In the genomic region with DNA sequence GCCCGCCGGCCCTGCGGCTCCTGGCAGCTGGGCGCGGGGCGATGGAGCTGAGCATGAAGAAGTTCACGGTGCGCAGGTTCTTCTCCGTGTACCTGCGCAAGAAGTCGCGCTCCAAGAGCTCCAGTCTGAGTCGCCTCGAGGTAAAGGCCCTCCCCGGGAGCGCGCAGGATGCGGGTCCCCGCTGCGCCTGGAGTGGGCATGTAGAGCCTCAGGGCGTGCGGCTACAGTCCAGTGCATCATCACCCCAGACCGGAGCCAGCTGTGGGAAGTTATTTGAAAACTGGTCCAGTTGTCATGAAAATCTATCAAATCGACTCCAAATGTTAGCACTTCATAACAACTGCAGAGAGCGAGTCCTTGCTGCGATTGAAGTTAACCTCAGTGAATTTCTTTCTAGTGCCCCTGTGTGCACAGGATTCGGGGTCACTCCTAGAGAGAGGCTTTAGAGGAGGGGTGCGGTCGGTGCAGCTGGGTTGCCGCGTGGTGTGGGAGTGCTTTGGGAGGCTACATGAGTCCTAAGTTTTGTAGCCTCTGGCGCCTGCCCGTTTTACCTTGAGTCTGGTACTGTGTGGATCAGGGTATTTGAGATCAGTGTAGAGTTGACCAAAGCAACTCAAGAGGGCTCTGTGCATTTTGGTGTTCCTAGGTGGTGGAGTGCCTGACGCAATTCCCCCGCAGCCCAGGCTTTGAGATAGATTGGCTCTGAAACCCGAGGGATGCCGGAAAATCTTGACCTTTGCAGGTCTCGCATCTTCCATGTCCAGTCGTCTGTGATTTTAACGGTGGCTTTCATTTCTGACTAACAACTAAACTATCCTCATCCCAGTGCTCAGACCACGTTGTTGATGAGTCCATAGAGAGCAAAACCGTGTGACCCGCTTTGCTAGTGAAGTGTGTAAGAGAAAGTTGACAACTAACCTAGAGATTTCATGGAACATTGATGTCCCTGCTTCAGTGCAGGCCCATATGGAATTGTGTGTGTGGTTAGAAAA, we compare ENCODE assay signal across 8 mouse cellular contexts. TPM values are rescaled to one million over a fixed set of nuclear protein-coding genes. Genes with fewer than 3 reads are reported as not detected.
DNase-seq lines count a peak whose midpoint lies in the region; ATAC-seq and TF ChIP-seq lines count a peak whose summit lies in the region.

No protein-coding gene starts in this region.

- H3K4me1 ChIP-seq in erythroblast, embryonic 14.5 days (ENCODE audit: control insufficient read depth), result peaks cover 28% of the 10 kb centered on the region
- no peaks in the 10 kb centered on the region; the same call in 1 of the 2 replicates for H3K4me1 ChIP-seq in cortical plate, adult 2 months (ENCODE audit: control insufficient read depth, insufficient read depth, low read length)
- peaks cover 20% of the 10 kb centered on the region for H3K4me1 ChIP-seq in intestine, embryonic 14.5 days (replicated peaks; ENCODE audit: control insufficient read depth, insufficient read depth, low read length)

- peak overlapping the region; percentile 91 for H3K4me2 ChIP-seq in intestine, embryonic 14.5 days (ENCODE audit: low read length)

- peak overlapping the region; percentile 63 for H3K9ac ChIP-seq in intestine, embryonic 14.5 days (ENCODE audit: low read length)

- ATAC-seq in erythroblast, adult 5-6 weeks (replicated peaks; ENCODE audit: low FRiP score, poor library complexity, severe bottlenecking), result no peak
- ATAC-seq in intestine, embryonic 14.5 days (replicated peaks; ENCODE audit: low FRiP score, low TSS enrichment, low read depth), result peak; percentile 54
- no peak for ATAC-seq in inflammation-experienced regulatory T-cells, adult 6 months

- H3K36me3 ChIP-seq in erythroblast, embryonic 14.5 days (ENCODE audit: control insufficient read depth), result no peaks in the 10 kb centered on the region
- H3K36me3 ChIP-seq in C2C12 (ENCODE audit: control insufficient read depth, insufficient read depth), result no peaks in the 10 kb centered on the region
- H3K36me3 ChIP-seq in intestine, embryonic 14.5 days (ENCODE audit: control insufficient read depth, insufficient read depth, low read length), result no peaks in the 10 kb centered on the region

- WGBS in intestine, embryonic 14.5 days, result 1% methylated on average over 43 of the region's 43 CpGs

- peak; percentile 81 for DNase-seq in intestine, embryonic 14.5 days (ENCODE audit: low spot score)
- peak; percentile 50 for DNase-seq in lung, postnatal 10 days
- DNase-seq in urinary bladder, postnatal 10 days (ENCODE audit: low spot score), result no peak

- H3ac ChIP-seq in C2C12 (ENCODE audit: control insufficient read depth, insufficient read length, low read depth), result peak overlapping the region; percentile 81

- peaks cover 54% of the 10 kb centered on the region for H3K79me2 ChIP-seq in C2C12 (ENCODE audit: control insufficient read depth, insufficient read depth)

- peak overlapping the region; percentile 46; the same call in 1 of the 2 replicates for H3K27ac ChIP-seq in cortical plate, adult 2 months (ENCODE audit: insufficient read depth, low read length)
- peak overlapping the region; percentile 77 for H3K27ac ChIP-seq in intestine, embryonic 14.5 days (ENCODE audit: low read depth)

- peaks cover 42% of the 10 kb centered on the region for H3K79me3 ChIP-seq in C2C12 (ENCODE audit: low read depth)

- peak overlapping the region; percentile 61 for H3K4me3 ChIP-seq in erythroblast, embryonic 14.5 days (replicated peaks)
- peak overlapping the region; percentile 77 for H3K4me3 ChIP-seq in C2C12 (ENCODE audit: insufficient read depth, poor library complexity, severe bottlenecking)
- H3K4me3 ChIP-seq in cortical plate, adult 2 months (ENCODE audit: insufficient read depth, low read length), result peak overlapping the region; percentile 88
- H3K4me3 ChIP-seq in intestine, embryonic 14.5 days (ENCODE audit: low read depth, low read length), result peak overlapping the region; percentile 73

- H3K27me3 ChIP-seq in erythroblast, embryonic 14.5 days (ENCODE audit: control insufficient read depth), result peaks cover 30% of the 10 kb centered on the region
- no peaks in the 10 kb centered on the region for H3K27me3 ChIP-seq in C2C12 (ENCODE audit: control insufficient read depth, insufficient read depth, insufficient read length)
- no peaks in the 10 kb centered on the region for H3K27me3 ChIP-seq in intestine, embryonic 14.5 days (replicated peaks; ENCODE audit: control insufficient read depth, insufficient read depth, low read length)

- no peak for TF ChIP-seq POLR2A in cortical plate, adult 2 months (IDR thresholded peaks at IDR 0.05; ENCODE audit: extremely low read depth, insufficient read depth, low read length)

- H3K9me3 ChIP-seq in erythroblast, embryonic 14.5 days (ENCODE audit: control insufficient read depth, low read length), result no peaks in the 10 kb centered on the region; the same call in 1 of the 2 replicates
- H3K9me3 ChIP-seq in intestine, embryonic 14.5 days (ENCODE audit: control insufficient read depth, low read length), result no peaks in the 10 kb centered on the region

- no peak for TF ChIP-seq CTCF in C2C12 (IDR thresholded peaks at IDR 0.05; ENCODE audit: control insufficient read depth, insufficient read depth, insufficient read length)
- TF ChIP-seq CTCF in cortical plate, adult 2 months (IDR thresholded peaks at IDR 0.05; ENCODE audit: extremely low read depth, insufficient read depth, low read length), result no peak

TF ChIP-seq in C2C12, 6 proteins besides CTCF, POLR2A, EP300 and RAD21:
- peak; percentile 36 for TF ChIP-seq CEBPB (IDR thresholded peaks at IDR 0.05; ENCODE audit: low read depth)
- no peak for TF ChIP-seq MAX (IDR thresholded peaks at IDR 0.05)
TF ChIP-seq in C2C12: peak in this region for 1.

RNA-seq across cellular contexts. Expression of a gene that starts 0.7 kb away (rescaled TPM):
- 0.03 TPM in 1 of 2 replicates, not detected in the other for polyA plus RNA-seq in erythroblast, embryonic 14.5 days (2012)
- 5.4 and 10.2 TPM in 2 replicates for total RNA-seq in erythroblast, adult 5-6 weeks (2015; ENCODE audit: low replicate concordance)
- total RNA-seq in erythroblast, adult 5-6 weeks (2017; ENCODE audit: low replicate concordance), result 2.8 and 4.6 TPM in 2 replicates
- polyA plus RNA-seq in C2C12 (2012; fragmentation: generic; extraction: Trizol), result 28.2 TPM
- 45.2 and 48.3 TPM in 2 replicates for polyA plus RNA-seq in cortical plate, adult 2 months (2012; rRNA removed)
- 15.1 and 16.5 TPM in 2 replicates for polyA plus RNA-seq in intestine, embryonic 14.5 days (2014; fragmentation: Nextera tagmentation; extraction: Ambion mirVana)
- polyA plus RNA-seq in inflammation-experienced regulatory T-cells, adult 6 months (2017; shearing (Covaris generic)), result 1 to 10 TPM in 1 of 3 experiments, under 1 TPM in 2; 0.34 to 1.1 (median 0.66) TPM
